In genomic region chr9:17396056-17396455, GRCm38 (mm10) we compare ENCODE assay signal across 17 mouse cellular contexts.
"Had no signal": no experiment of that assay in that cellular context is flagged by ENCODE, and none has a peak within 500 bp of the region (broad histone marks: within the 10 kb centered on the region; RNA-seq: fewer than 3 reads in every experiment).

No protein-coding gene starts in this region.

- H3K27ac ChIP-seq: kidney, postnatal 0 days; limb, embryonic 12.5 days; liver, embryonic 13.5 days; lung, embryonic 15.5 days; macrophage; midbrain, embryonic 13.5 days; stomach, postnatal 0 days had no signal

- H3K27me3 ChIP-seq: limb, embryonic 12.5 days; liver, embryonic 13.5 days; lung, embryonic 15.5 days; megakaryocyte, embryonic 14.5 days; midbrain, embryonic 13.5 days had no signal

- DNase-seq: kidney, adult 11 months; kidney, adult 9 months; kidney, postnatal 36 days; layer of hippocampus, adult 9-11 months; layer of hippocampus, postnatal 36 days; liver; liver, embryonic 13.5 days; liver, postnatal 0 days; lung, postnatal 14 days; thymus, postnatal 4 days had no signal

- H3K9me3 ChIP-seq: limb, embryonic 12.5 days; liver, embryonic 13.5 days; lung, embryonic 15.5 days; megakaryocyte, embryonic 14.5 days; midbrain, embryonic 13.5 days had no signal

- H3K4me2 ChIP-seq: limb, embryonic 12.5 days; liver, embryonic 13.5 days; lung, embryonic 15.5 days; midbrain, embryonic 13.5 days had no signal

- H3K36me3 ChIP-seq: limb, embryonic 12.5 days; liver, embryonic 13.5 days; lung, embryonic 15.5 days; midbrain, embryonic 13.5 days had no signal

- ATAC-seq: liver, postnatal 0 days; midbrain, embryonic 13.5 days had no signal

- H3K9ac ChIP-seq: limb, embryonic 12.5 days; liver, embryonic 13.5 days; liver, postnatal 0 days; lung, embryonic 15.5 days; midbrain, embryonic 13.5 days had no signal

- H3K4me1 ChIP-seq: limb, embryonic 12.5 days; liver, embryonic 13.5 days; lung, embryonic 15.5 days; megakaryocyte, embryonic 14.5 days; midbrain, embryonic 13.5 days had no signal

- H3K4me3 ChIP-seq: limb, embryonic 12.5 days; liver, embryonic 13.5 days; lung, embryonic 15.5 days; megakaryocyte, embryonic 14.5 days; midbrain, embryonic 13.5 days had no signal
